Mouse (Mus musculus): ENCODE data around the gene Sirt4. TPM values are rescaled to one million over a fixed set of nuclear protein-coding genes. Genes with fewer than 3 reads are reported as not detected.

Sirt4 gene
- polyA plus RNA-seq, 1 experiment = not detected

DNA sequence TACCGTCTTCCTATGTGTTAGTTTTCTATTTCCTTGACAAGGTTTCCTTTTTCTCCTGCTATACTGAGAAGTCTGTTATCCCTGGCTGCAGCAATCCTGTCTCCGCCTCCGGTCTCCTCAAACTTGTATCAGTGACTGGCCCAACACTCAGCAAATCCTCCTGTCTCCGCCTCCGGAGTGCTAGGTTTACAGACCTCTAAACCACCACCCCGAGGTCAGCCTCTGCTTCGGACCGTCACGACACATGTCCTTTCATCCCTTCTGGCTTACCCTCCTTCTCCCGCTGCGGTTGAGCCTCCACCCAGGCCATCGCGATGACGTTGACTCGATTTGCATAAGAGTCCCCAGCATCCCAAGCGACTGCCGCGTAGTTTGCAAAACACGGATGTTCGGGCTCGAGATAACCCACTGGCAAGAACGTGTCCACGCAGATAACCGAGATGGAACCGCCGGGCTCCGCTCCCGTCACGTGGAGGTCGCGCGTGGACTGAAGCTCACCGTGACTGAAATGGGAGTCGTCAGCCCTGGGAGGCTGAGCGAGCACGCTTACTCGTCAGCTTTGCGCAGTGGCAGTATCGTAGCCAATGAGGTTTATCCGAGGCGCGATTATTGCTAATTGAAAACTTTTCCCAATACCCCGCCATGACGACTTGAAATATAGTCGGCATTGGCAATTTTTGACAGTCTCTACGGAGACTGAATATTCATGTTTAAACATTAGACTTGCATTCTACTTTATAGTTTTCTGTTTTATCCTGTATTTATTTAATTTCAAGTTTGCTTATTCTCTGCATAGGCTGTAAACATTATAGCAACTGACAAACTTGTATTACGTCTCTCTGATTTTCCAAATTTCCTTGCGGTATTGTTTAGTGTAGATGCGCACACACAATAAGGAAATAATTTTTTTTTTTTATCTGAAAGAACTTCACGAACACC lies 5.4 kb upstream of the Sirt4 start:
- TF ChIP-seq CTCF (IDR thresholded peaks at IDR 0.05; ENCODE audit: insufficient read depth, low read depth, low read length) (no peak), POLR2A (IDR thresholded peaks at IDR 0.05; ENCODE audit: insufficient read depth, low read depth, low read length) (0 out of 2 replicates have a peak, but pooled peaks have one; percentile 27)
- H3K27ac ChIP-seq (ENCODE audit: insufficient read depth, low read depth, low read length) = peak overlapping the region; percentile 100
- peak overlapping the region; percentile 47 for H3K4me3 ChIP-seq (ENCODE audit: insufficient read depth, low read depth, low read length)
- WGBS = under 1% methylated on average over 50 of the region's 50 CpGs
- H3K4me1 ChIP-seq (ENCODE audit: control insufficient read depth, insufficient read depth, low read length) = peaks cover 13% of the 10 kb centered on the region

DNA sequence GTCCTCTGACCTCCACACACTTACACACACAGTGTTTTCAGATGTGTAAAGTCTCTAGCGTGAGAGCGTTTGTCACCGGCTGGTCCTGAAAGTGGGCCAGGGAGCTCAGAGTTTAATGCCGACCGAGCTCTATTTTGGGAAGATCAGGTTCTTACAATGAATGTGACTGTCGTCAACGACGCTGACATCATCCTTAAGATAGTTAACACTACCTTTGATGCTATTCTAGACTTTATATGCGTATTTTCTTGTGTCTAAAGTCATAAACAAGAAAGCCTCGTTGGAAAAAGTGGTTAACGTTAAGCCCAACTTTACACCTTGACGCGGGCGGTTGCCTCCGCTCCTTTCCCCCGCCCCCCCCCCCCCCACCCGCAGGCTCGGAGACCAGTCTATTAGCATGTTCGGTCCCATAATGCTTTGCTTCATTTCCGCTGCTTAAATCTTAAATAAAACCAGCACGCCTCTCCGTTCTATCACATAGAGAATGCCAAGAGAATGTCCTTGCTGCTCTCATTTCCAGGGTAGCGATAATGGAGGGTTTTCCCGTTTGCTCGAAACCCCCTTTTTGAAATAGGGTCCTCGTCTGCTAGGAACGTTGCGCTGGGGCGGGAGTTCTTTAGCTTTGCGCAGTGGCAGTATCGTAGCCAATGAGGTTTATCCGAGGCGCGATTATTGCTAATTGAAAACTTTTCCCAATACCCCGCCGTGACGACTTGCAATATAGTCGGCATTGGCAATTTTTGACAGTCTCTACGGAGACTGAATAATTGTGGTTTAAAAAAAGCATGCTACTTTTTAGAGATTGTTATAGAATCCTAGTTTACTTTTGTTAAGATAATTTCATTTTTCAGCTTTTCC lies 4.5 kb upstream of the Sirt4 start:
- WGBS = under 1% methylated on average over 39 of the region's 39 CpGs
- Histone ChIP-seq H3K27ac (ENCODE audit: insufficient read depth, low read depth, low read length) (peak overlapping the region; percentile 100), H3K4me1 (ENCODE audit: control insufficient read depth, insufficient read depth, low read length) (peaks cover 13% of the 10 kb centered on the region), H3K4me3 (ENCODE audit: insufficient read depth, low read depth, low read length) (peak overlapping the region; percentile 35)
- TF ChIP-seq POLR2A (IDR thresholded peaks at IDR 0.05; ENCODE audit: insufficient read depth, low read depth, low read length) (peak; percentile 74), CTCF (IDR thresholded peaks at IDR 0.05; ENCODE audit: insufficient read depth, low read depth, low read length) (no peak)

DNA sequence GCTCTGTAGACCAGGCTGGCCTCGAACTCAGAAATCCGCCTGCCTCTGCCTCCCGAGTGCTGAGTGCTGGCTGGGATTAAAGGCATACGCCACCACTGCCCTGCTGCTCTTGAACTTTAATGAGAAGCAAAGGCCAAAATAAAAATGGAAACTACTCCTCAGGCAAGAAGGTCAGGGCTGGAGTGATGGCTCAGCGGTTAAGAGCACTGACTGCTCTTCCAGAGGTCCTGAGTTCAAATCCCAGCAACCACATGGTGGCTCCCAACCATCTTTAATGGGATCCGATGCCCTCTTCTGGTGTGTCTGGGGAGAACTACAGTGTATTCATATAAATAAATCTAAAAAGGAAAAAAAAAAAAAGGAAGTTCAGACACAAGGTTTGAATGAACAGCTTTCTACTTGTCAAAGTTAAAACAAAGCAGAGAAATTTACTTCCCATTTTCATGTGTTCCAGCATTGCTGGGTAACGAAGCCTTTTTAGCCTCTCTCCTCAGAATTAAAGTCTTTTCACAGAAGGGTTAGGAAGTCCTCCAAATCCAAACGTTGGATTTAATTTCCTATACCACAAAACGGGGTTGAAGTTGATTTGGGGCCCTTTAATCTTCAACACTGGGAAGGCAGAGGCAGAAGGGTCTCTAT lies 3.5 kb upstream of the Sirt4 start:
- no peak for TF ChIP-seq CTCF (IDR thresholded peaks at IDR 0.05; ENCODE audit: insufficient read depth, low read depth, low read length)
- no peak for TF ChIP-seq POLR2A (IDR thresholded peaks at IDR 0.05; ENCODE audit: insufficient read depth, low read depth, low read length)
- 76% methylated on average over 9 of the region's 9 CpGs for WGBS
- no peak overlapping the region for H3K27ac ChIP-seq (ENCODE audit: insufficient read depth, low read depth, low read length)
- no peak overlapping the region for H3K4me3 ChIP-seq (ENCODE audit: insufficient read depth, low read depth, low read length)
- H3K4me1 ChIP-seq (ENCODE audit: control insufficient read depth, insufficient read depth, low read length) = peaks cover 12% of the 10 kb centered on the region

DNA sequence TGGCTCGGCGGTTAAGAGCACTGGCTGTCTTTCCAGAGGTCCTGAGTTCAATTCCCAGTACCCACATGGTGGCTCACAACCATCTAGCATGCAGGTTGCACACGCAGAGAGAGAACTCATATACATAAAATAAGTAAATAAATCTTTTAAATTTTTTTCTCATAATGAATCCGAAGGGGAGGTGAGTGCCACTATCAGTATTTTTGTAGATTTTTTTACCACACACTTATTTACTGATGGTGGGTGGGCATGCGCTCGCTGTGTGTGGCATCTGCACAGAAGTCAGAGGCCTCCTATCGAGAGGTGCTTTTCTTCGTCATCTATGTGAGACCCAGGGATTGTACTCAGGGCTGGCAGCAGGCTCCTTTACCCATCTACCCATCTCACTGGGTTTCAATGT lies 2.8 kb upstream of the Sirt4 start:
- H3K4me3 ChIP-seq (ENCODE audit: insufficient read depth, low read depth, low read length) = no peak overlapping the region
- no peak overlapping the region for H3K27ac ChIP-seq (ENCODE audit: insufficient read depth, low read depth, low read length)
- 80% methylated on average over 8 of the region's 8 CpGs for WGBS
- peaks cover 19% of the 10 kb centered on the region for H3K4me1 ChIP-seq (ENCODE audit: control insufficient read depth, insufficient read depth, low read length)
- TF ChIP-seq POLR2A (IDR thresholded peaks at IDR 0.05; ENCODE audit: insufficient read depth, low read depth, low read length) (no peak), CTCF (IDR thresholded peaks at IDR 0.05; ENCODE audit: insufficient read depth, low read depth, low read length) (no peak)

DNA sequence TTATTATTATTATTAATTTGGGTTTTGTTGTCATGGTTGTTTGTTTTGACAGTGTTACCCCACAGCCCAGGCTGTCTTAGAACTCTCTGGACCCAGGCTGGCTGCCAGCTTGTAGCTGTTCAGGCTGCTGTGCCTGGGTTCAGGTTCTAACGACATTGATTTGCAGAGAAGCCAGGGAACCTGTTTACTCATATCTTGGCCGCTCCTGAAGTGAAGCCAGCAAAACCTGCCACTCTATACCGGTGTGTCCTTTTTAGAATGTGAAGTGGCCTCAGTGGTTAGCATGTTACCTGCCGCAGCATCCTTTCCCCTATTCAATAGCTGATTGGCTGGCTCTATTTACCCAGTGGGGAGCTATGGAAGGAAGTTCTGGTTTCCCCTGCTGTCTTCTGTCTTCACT lies 2.2 kb upstream of the Sirt4 start:
- H3K4me1 ChIP-seq (ENCODE audit: control insufficient read depth, insufficient read depth, low read length) = peaks cover 18% of the 10 kb centered on the region
- no peak overlapping the region for H3K4me3 ChIP-seq (ENCODE audit: insufficient read depth, low read depth, low read length)
- TF ChIP-seq POLR2A (IDR thresholded peaks at IDR 0.05; ENCODE audit: insufficient read depth, low read depth, low read length) (no peak), CTCF (IDR thresholded peaks at IDR 0.05; ENCODE audit: insufficient read depth, low read depth, low read length) (no peak)
- 60% methylated on average over 4 of the region's 4 CpGs for WGBS
- no peak overlapping the region for H3K27ac ChIP-seq (ENCODE audit: insufficient read depth, low read depth, low read length)

DNA sequence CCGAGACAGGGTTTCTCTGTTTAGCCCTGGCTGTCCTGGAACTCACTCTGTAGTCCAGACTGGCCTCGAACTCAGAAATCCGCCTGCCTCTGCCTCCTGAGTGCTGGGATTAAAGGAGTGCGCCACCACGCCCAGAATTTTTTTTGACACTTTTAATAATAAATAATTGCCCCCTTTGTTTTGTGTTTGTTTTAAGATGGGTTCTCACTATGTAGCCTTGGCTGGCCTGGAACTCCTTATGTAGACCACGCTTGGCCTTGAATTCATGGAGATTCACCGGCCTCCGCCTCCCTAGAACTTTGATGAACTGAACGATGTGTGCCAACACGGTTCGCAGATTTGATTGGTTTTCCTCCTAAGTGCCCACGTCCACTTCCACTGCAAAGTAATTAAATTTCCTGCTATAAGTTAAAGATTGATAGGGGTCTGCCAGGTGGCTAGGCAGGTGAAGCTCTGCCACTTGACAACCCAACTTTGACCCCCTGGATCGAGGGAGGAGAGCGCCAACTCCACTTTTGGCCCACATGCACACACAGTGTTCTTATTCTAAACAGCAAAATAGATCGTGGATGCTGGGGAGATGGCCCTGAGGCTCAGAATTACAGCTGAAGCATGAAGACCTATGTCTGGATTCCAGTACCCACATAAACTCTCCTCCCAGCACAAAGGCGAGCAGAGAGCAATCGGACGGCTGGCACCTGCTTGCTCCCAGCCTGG lies 1.1 kb upstream of the Sirt4 start:
- peaks cover 16% of the 10 kb centered on the region for H3K4me1 ChIP-seq (ENCODE audit: control insufficient read depth, insufficient read depth, low read length)
- H3K27ac ChIP-seq (ENCODE audit: insufficient read depth, low read depth, low read length) = no peak overlapping the region
- 85% methylated on average over 18 of the region's 18 CpGs for WGBS
- H3K4me3 ChIP-seq (ENCODE audit: insufficient read depth, low read depth, low read length) = no peak overlapping the region
- TF ChIP-seq CTCF (IDR thresholded peaks at IDR 0.05; ENCODE audit: insufficient read depth, low read depth, low read length) = no peak

DNA sequence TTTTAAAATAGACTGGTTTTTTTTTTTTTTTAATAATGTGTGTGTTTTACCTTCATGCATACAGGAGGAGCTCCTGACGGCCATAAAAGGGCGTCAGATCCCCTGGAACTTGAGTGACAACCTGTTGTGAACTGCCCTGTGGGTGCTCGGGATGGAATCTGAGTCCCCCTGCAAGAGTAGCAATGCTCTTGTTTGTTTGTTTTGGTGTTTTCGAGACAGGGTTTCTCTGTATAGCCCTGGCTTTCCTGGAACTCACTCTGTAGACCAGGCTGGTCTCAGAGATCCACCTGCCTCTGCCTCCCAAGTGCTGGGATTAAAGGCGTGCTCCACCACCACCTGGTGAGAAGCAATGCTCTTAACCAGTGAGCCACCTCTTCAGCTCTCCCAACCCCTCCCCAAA lies 471 bp upstream of the Sirt4 start:
- WGBS = 66% methylated on average over 5 of the region's 5 CpGs
- Histone ChIP-seq H3K4me1 (ENCODE audit: control insufficient read depth, insufficient read depth, low read length) (peaks cover 19% of the 10 kb centered on the region), H3K27ac (ENCODE audit: insufficient read depth, low read depth, low read length) (no peak overlapping the region), H3K4me3 (ENCODE audit: insufficient read depth, low read depth, low read length) (peak overlapping the region; percentile 59; the same call in 1 of the 2 replicates)
- TF ChIP-seq POLR2A (IDR thresholded peaks at IDR 0.05; ENCODE audit: insufficient read depth, low read depth, low read length) (no peak), CTCF (IDR thresholded peaks at IDR 0.05; ENCODE audit: insufficient read depth, low read depth, low read length) (no peak)

DNA sequence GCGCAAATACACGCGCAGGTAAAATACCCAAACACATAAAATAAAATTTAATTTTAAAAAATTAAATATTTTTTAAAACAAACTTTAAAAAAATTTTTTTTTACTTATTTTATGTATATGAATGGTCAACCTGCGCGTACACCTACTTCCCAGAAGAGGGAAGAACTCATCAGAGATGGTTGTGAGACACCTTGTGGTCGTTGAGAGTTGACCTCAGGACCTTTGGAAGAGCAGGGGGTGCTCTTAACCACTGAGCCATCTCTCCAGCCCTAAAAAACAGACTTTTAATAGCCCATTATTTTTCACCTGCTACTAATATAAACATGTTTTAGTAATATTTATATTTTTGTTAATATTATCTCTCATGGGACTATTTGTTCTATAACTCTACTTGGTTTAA lies 1.1 kb downstream of the Sirt4 start:
- Histone ChIP-seq H3K4me1 (ENCODE audit: control insufficient read depth, insufficient read depth, low read length) (peaks cover 17% of the 10 kb centered on the region), H3K4me3 (ENCODE audit: insufficient read depth, low read depth, low read length) (no peak overlapping the region), H3K27ac (ENCODE audit: insufficient read depth, low read depth, low read length) (no peak overlapping the region)
- WGBS = 65% methylated on average over 6 of the region's 6 CpGs
- no peak for TF ChIP-seq CTCF (IDR thresholded peaks at IDR 0.05; ENCODE audit: insufficient read depth, low read depth, low read length)
- no peak for TF ChIP-seq POLR2A (IDR thresholded peaks at IDR 0.05; ENCODE audit: insufficient read depth, low read depth, low read length)

All from olfactory bulb, adult 2 months (tissue).